Mouse (Mus musculus) bone marrow, adult 2 months (tissue): ENCODE results near the gene Sptbn4.

ENCODE experiments used
- CTCF ChIP-seq: fragments of 200-500 bp; IDR thresholded peaks from 2 replicates; pipeline ENCODE4 v1.5.1; 2011; ENCODE audit warnings: low read length, control low read depth; ENCODE audit not compliant: control insufficient read depth, insufficient read depth
- POLR2A ChIP-seq: fragments of 200-500 bp; IDR thresholded peaks from 2 replicates; pipeline ENCODE4 v1.6.1; 2011; ENCODE audit warnings: low read depth, mild to moderate bottlenecking, control low read depth, low read length, borderline replicate concordance; ENCODE audit not compliant: control insufficient read depth

GRCm38 (mm10) chr7:27419101-27419500 lies 28.4 kb downstream of the Sptbn4 start:
- TF ChIP-seq CTCF = peak; percentile 51
- no peak for TF ChIP-seq POLR2A
